Mouse (Mus musculus): ENCODE data around the gene Jph2.

GRCm38 (mm10) chr2:163428346-163429011 lies 30.7 kb upstream of the Jph2 start:
- TF ChIP-seq POLR2A (IDR thresholded peaks at IDR 0.05; ENCODE audit: control insufficient read depth, low read depth, low read length), result no peak
- no peak for TF ChIP-seq CTCF (IDR thresholded peaks at IDR 0.05; ENCODE audit: control insufficient read depth, insufficient read depth, insufficient replicate concordance, low read depth, low read length)
